Mouse (Mus musculus) kidney, postnatal 10 days (tissue): Measurements from ENCODE around the gene Pdrg1.

ENCODE experiments used
- DNase-seq: peaks from one replicate; pipeline ENCODE4 v3.0.0; 2021; ENCODE audit warnings: mixed read lengths

Pdrg1 gene

GRCm38 (mm10) chr2:153014758-153015593, at the start of gene Pdrg1:
TSS of gene Pdrg1 (minus strand) at chr2:153015427.
- DNase-seq: peak; percentile 97

GRCm38 (mm10) chr2:153064190-153064970, 49.2 kb upstream of the Pdrg1 start:
- DNase-seq: no peak

GRCm38 (mm10) chr2:153063394-153063793, 48.2 kb upstream of the Pdrg1 start:
- DNase-seq: no peak

GRCm38 (mm10) chr2:153060216-153060615, 45.0 kb upstream of the Pdrg1 start:
- DNase-seq: no peak

GRCm38 (mm10) chr2:153058365-153058764, 43.1 kb upstream of the Pdrg1 start:
- DNase-seq: no peak

- no peak for DNase-seq
Observed at GRCm38 (mm10) chr2:153055270-153055920, 40.2 kb upstream of the Pdrg1 start.

GRCm38 (mm10) chr2:153053896-153054295, 38.7 kb upstream of the Pdrg1 start:
- no peak for DNase-seq

GRCm38 (mm10) chr2:153052700-153053351, 37.6 kb upstream of the Pdrg1 start:
- peak; percentile 44 for DNase-seq

- no peak for DNase-seq
Observed at GRCm38 (mm10) chr2:153051537-153051936, 36.3 kb upstream of the Pdrg1 start.

GRCm38 (mm10) chr2:153051095-153051494, 35.9 kb upstream of the Pdrg1 start:
- DNase-seq: no peak

GRCm38 (mm10) chr2:153049997-153050358, 34.8 kb upstream of the Pdrg1 start:
- no peak for DNase-seq

- DNase-seq: no peak
Observed at GRCm38 (mm10) chr2:153049288-153049996, 34.2 kb upstream of the Pdrg1 start.

GRCm38 (mm10) chr2:153047828-153048465, 32.7 kb upstream of the Pdrg1 start:
- DNase-seq: peak; percentile 72

GRCm38 (mm10) chr2:153045884-153046299, 30.7 kb upstream of the Pdrg1 start:
- peak; percentile 65 for DNase-seq

- peak; percentile 26 for DNase-seq
Observed at GRCm38 (mm10) chr2:153043886-153044285, 28.7 kb upstream of the Pdrg1 start.

GRCm38 (mm10) chr2:153036690-153037089, 21.5 kb upstream of the Pdrg1 start:
- DNase-seq: no peak

GRCm38 (mm10) chr2:153033545-153034230, 18.5 kb upstream of the Pdrg1 start:
- DNase-seq: no peak

GRCm38 (mm10) chr2:153032973-153033372, 17.7 kb upstream of the Pdrg1 start:
- no peak for DNase-seq

GRCm38 (mm10) chr2:153032083-153032842, 17.0 kb upstream of the Pdrg1 start:
- peak; percentile 93 for DNase-seq
